Mouse (Mus musculus): ENCODE measurements at regions not wholly inside any gene's neighbourhood (a gene's known extent, or its start where the extent isn't known, plus 50 kb on each side); places are given as distances from the start of the nearest gene placed in this dataset.
A peak's percentile ranks its signal among the peaks of the same experiment; 100 is the strongest.
"Not testable (repeated sequence)": the region's sequence is repeated elsewhere in the genome, so short reads cannot be mapped to it uniquely, and the experiment has no call there.

DNA sequence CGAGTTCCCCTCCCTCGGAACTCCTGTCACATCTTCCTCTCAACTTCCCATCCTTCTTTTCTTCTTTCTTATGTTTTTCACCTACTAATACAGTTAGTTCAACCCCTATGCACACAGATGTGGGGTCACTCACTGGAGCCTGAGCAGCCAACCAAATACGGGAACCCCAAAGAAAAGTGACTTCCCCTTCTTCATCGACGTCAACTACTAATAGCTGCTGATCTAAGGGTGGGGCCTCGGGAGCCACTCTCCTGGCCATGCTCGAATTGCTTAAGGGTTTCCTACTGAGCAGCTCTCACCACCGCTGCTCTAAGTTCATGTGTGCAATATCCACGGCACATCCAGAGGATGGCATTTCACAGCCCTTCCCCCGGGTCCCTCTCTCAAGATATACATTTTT is 340.9 kb upstream of the Maf start:
- no peak for DNase-seq (ENCODE audit: low read depth, low spot score)

- DNase-seq (ENCODE audit: low read depth, low spot score) = no peak
Measured at GRCm38 (mm10) chr8:116046859-116047258, 339.3 kb upstream of the Maf start.

- DNase-seq (ENCODE audit: low read depth, low spot score) = no peak
Measured at GRCm38 (mm10) chr8:116045526-116045925, 337.9 kb upstream of the Maf start.

DNA sequence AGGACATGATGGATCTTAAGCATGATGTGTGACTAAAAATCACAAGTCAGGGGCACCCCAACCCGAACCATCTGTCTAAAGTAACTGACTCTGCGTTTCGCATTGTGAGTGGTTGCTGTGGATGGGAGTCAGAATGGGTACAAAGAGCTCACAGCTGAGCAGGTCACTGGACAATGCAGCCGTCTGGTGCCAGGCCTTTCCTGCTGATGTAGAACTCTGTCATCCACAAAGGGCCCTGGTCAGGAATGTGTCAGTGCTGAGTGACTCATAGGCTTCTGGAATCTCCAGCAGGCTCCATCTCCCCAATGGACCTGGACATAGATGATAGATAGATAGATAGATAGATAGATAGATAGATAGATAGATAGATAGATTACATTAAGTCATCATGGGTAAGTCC is 335.8 kb upstream of the Maf start:
- DNase-seq (ENCODE audit: low read depth, low spot score) = peak; percentile 69

- DNase-seq (ENCODE audit: low read depth, low spot score) = no peak
Measured at GRCm38 (mm10) chr8:116030966-116031365, 323.4 kb upstream of the Maf start.

DNA sequence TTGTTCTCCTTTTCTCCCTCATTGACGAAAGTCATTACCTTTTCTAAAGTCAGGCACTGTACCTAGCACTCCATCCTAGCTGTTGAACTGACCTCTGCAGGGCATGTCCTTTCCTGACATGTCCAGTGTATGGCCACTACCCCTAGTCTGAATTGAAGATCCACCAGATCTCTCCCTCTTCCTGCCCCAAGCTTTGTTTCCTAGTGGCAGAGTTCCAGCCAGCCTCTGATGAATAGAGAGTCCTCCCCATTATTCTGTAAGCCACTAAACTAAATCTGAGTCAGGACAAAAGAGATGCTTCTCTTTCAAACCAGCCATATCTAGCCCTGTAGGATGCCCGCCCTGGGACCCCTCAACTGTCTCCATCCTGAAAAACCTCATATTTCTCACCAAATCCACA is 317.7 kb upstream of the Maf start:
- DNase-seq (ENCODE audit: low read depth, low spot score) = peak; percentile 14

GRCm38 (mm10) chr8:116024811-116025210 is 317.2 kb upstream of the Maf start:
- no peak for DNase-seq (ENCODE audit: low read depth, low spot score)

DNA sequence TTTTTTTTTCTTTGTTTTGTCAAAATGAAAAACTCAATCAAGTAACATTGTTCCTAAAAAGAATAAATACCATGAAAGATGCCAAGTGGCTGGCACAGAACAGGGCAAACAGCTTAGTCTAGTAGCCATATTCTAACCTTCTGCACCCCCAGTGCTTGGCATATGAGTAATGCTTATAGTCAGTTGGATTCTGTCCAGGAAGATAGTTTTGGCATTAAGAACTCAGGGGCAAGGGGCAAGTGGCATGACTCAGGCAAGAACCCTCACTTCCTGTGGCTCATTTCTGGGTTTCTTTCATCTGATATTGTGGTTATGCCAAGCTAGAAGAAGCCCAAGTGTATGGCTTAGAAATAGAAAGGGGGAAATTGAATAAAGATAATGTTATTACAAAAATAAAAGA is 314.1 kb upstream of the Maf start:
- DNase-seq (ENCODE audit: low read depth, low spot score) = peak; percentile 86

DNA sequence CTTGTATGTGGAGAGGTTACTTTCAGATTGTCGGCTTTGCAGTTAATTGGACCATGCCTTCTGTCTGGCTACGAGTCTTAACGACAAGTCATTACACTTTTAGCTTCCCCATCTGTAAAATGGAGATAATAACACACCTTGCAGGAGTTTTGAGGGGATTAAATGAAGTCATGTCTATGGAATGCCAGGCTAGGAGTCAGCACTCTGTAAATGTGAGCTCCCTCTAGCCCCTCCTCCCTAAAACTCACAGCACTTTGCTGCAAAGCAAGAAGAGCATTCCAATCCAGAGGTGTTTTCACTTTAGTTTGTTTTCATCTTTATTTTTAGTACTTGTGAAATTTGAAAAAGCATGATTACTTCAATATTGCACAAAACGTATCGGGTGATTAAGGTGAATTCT is 287.7 kb upstream of the Maf start:
- peak; percentile 7 for DNase-seq (ENCODE audit: low read depth, low spot score)

DNA sequence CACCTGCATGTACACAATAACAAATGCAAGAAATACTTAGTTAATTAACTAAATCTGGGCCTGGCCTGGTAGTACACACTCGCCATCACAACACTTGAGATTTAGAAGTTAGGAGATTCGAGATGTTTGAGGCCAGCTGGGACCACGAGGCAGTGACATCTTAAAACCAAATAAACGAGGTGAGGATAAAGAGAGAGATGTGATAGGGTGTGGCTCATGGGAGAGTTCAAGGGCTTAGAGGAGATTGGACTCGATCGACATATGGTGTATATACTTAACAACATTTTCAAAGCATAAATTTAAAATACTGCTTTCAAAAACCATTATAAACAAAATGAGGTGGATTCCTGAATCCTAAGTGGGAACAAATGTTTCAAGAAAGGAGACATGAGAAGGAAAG is 284.4 kb upstream of the Maf start:
- DNase-seq (ENCODE audit: low read depth, low spot score) = no peak

- no peak for DNase-seq (ENCODE audit: low read depth, low spot score)
Measured at GRCm38 (mm10) chr8:115983397-115983796, 275.8 kb upstream of the Maf start.

GRCm38 (mm10) chr8:115982326-115982725 is 274.7 kb upstream of the Maf start:
- no peak for DNase-seq (ENCODE audit: low read depth, low spot score)

- no peak for DNase-seq (ENCODE audit: low read depth, low spot score)
Measured at GRCm38 (mm10) chr8:115981426-115981825, 273.8 kb upstream of the Maf start.

DNA sequence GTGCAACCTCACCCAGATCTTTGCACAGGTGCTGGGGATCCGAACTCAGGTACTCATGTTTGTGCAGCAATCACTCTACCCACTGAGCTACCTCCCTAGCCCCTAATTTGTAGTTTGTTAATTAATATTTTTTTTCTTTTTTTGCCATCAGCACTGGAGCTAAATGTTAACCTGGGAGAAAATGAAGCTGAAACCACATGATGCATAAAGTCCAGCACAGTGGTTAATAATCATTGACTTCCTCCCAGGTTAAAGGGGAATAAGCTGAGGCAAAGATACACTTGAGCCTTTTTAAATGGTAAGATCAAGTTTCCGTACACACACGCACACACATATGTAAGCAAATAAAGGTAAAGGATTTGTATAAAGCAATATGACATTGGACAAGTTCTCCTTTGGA is 273.0 kb upstream of the Maf start:
- DNase-seq (ENCODE audit: low read depth, low spot score) = no peak

DNA sequence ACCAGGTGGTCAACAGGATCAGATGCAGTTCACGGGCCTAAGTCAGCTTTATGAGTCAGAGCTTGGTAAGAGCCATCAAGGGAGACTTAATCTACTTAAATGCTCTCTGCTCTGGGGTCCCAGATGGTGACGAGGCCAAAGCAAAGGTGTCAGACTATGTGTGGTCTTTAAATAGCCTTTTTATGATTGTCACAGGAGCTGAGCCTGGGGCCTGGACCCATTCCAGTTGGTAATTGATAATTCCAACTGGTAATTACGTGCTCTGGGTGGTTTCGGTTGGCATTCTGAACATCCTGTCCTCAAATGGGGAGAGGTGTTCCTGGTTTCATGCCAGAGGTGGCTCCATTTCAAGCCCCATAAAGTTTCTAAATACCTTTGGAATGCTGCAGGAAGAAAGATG is 269.6 kb upstream of the Maf start:
- DNase-seq (ENCODE audit: low read depth, low spot score) = no peak

DNA sequence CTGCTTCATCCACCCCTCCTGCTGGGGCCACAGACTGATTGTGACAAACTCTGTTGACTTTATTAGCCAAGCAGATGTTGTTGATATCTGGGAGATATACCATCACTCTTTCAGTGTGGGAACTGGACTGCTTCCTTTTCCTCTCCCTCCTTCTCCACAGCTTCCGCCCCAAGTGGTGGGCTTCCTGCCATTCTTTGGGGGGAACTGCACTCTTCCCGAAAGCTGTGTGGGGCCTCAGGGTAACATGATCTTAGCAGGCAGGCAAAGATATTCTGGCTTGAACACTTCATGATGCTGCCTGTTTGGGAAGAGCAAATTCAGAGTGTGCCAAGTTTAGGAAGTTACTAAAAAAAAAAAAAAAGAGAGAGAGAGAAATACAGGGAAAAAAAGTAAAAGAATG is 267.1 kb upstream of the Maf start:
- no peak for DNase-seq (ENCODE audit: low read depth, low spot score)

- DNase-seq (ENCODE audit: low read depth, low spot score) = not testable (repeated sequence)
Measured at GRCm38 (mm10) chr8:115971351-115971750, 263.8 kb upstream of the Maf start.

DNA sequence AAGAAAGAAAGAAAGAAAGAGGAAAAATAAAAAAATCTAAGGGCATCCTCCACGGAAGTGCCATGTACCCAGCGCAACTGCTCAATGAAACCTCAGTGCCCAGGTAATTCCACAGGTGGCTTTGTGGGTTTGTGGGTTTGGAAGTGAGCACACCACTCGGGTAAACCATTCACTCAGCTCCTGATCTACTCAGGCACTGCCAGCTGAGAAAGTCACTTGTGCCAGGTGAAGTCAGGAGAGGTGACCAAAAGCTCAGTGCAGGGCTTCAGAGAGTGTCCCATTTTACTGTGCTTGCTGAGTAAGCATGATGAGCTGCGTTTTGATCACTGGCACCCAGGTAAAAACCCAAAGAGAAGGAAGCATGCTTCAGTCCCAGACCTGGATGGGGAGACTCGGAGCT is 260.5 kb upstream of the Maf start:
- DNase-seq (ENCODE audit: low read depth, low spot score) = no peak

- no peak for DNase-seq (ENCODE audit: low read depth, low spot score)
Measured at GRCm38 (mm10) chr8:115965981-115966380, 258.4 kb upstream of the Maf start.

DNA sequence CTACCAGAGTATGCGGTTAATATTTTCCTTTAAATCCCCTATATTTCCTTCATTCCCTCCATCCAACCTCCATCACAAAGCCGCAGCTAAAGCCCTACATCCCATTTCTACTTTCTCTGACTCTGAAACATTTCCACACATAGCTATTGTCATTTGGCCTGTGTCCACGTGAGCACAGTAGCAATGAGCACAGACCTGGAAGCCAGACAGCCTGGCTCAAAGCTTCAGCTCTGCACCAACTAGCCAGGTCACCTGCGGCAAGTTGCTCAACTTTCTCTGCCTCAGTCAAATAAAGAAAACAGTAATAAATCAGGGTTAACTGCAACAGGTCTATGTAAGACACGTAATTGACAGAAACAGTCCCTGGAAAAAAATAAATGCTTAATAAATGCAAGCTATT is 247.8 kb upstream of the Maf start:
- no peak for DNase-seq (ENCODE audit: low read depth, low spot score)

DNA sequence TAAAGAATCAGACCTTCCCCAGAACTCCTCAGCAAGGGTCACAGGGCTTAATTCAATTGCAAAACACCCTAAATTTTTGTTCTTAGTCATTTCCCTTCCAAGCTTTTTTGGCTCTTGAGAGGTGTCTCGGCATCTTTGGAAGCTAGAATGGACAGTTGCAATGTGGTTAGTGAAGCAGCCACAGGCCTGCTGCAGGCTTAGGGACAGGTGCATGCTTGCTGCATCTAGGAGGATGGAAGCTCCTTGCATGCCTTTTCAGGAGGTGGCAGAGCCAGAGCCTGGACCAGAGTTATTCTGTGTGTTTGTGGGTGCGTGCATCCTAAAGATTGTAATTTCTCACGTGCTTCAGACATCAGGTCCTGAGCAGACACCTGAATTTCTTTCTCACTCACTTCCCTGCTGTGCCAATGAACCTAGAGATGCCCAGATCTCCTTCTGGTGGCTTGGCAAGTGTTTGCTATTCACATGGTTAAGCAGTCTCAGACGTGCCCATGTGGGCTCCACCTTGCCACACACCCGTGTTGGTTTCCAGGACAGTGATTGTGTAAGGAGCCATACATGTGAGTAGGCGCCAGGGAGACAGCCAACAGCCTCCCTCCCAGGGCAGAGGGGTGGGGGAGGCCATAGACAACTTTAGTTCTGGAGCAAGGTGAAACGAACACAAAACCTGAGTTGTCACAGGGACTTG is 246.3 kb upstream of the Maf start:
- DNase-seq (ENCODE audit: low read depth, low spot score) = no peak

GRCm38 (mm10) chr8:115952496-115952895 is 244.9 kb upstream of the Maf start:
- no peak for DNase-seq (ENCODE audit: low read depth, low spot score)

- no peak for DNase-seq (ENCODE audit: low read depth, low spot score)
Measured at GRCm38 (mm10) chr8:115948916-115949315, 241.3 kb upstream of the Maf start.

GRCm38 (mm10) chr8:115948036-115948435 is 240.4 kb upstream of the Maf start:
- peak; percentile 18 for DNase-seq (ENCODE audit: low read depth, low spot score)

Measured in 3T3-L1 (cell line).